Mouse (Mus musculus) macrophage (primary cell): ENCODE results near the gene Lin7a. TPM values are rescaled to one million over a fixed set of nuclear protein-coding genes. Genes with fewer than 3 reads are reported as not detected.

Experiments
- H3K27ac ChIP-seq: fragments of 350-480 bp; formaldehyde crosslinking; 2 replicates; pipeline ENCODE4 v1.9.0; 2021
- H3K36me3 ChIP-seq: fragments of 350-480 bp; formaldehyde crosslinking; 2 replicates; pipeline ENCODE4 v1.9.0; 2021; ENCODE audit errors: inconsistent target
- H3K4me3 ChIP-seq: fragments of 350-480 bp; formaldehyde crosslinking; 2 replicates; pipeline ENCODE4 v1.9.0; 2021; ENCODE audit errors: inconsistent target
- H3K79me2 ChIP-seq: fragments of 350-480 bp; formaldehyde crosslinking; 2 replicates; pipeline ENCODE4 v1.9.0; 2021; ENCODE audit errors: inconsistent target
- WGBS: methylation state at CpG from one replicate; pipeline ENCODE4 v1.1.7; 2026; ENCODE audit warnings: inconsistent platforms; ENCODE audit not compliant: missing documents; 5-methylcytosine and 5-hydroxymethylcytosine counted together
- polyA plus RNA-seq: library from polyadenylated mRNA; stranded (reverse); fragments of 250-400 nt; gene quantifications from 3 replicates; pipeline ENCODE4 v1.2.4, GENCODE M21; 2018; ENCODE audit warnings: inconsistent platforms

Lin7a gene
- polyA plus RNA-seq, 1 experiment from 2014 or later: not detected

GRCm38 (mm10) chr10:107359296-107359695, 87.8 kb downstream of the Lin7a start:
- Histone ChIP-seq H3K27ac (no peak overlapping the region), H3K4me3 (no peak overlapping the region), H3K36me3 (no peaks in the 10 kb centered on the region), H3K79me2 (no peaks in the 10 kb centered on the region)

GRCm38 (mm10) chr10:107361546-107361945, 90.1 kb downstream of the Lin7a start:
- Histone ChIP-seq H3K27ac (no peak overlapping the region), H3K36me3 (no peaks in the 10 kb centered on the region), H3K4me3 (no peak overlapping the region), H3K79me2 (no peaks in the 10 kb centered on the region)
- 67% methylated on average over 4 of the region's 4 CpGs for WGBS

- Histone ChIP-seq H3K4me3 (no peak overlapping the region), H3K36me3 (no peaks in the 10 kb centered on the region), H3K79me2 (no peaks in the 10 kb centered on the region), H3K27ac (no peak overlapping the region)
- 85% methylated on average over 2 of the region's 2 CpGs for WGBS
Measured at GRCm38 (mm10) chr10:107362026-107362425, 90.5 kb downstream of the Lin7a start.

- Histone ChIP-seq H3K27ac (no peak overlapping the region), H3K36me3 (no peaks in the 10 kb centered on the region)
- 88% methylated on average over 16 of the region's 16 CpGs for WGBS
Measured at GRCm38 (mm10) chr10:107363049-107363816, 91.7 kb downstream of the Lin7a start.

GRCm38 (mm10) chr10:107377218-107377617, 105.7 kb downstream of the Lin7a start:
- Histone ChIP-seq H3K4me3 (no peak overlapping the region), H3K36me3 (no peaks in the 10 kb centered on the region), H3K27ac (no peak overlapping the region), H3K79me2 (no peaks in the 10 kb centered on the region)
- 83% methylated on average over 2 of the region's 2 CpGs for WGBS

More at GRCm38 (mm10) chr10:107363049-107363816, 91.7 kb downstream of the Lin7a start:
- H3K4me3 ChIP-seq: no peak overlapping the region
- no peaks in the 10 kb centered on the region for H3K79me2 ChIP-seq

GRCm38 (mm10) chr10:107381143-107381746, 109.8 kb downstream of the Lin7a start:
- Histone ChIP-seq H3K27ac (no peak overlapping the region), H3K36me3 (no peaks in the 10 kb centered on the region), H3K4me3 (no peak overlapping the region), H3K79me2 (no peaks in the 10 kb centered on the region)
- WGBS: 83% methylated on average over 4 of the region's 4 CpGs

- H3K36me3 ChIP-seq: no peaks in the 10 kb centered on the region
- no peaks in the 10 kb centered on the region for H3K79me2 ChIP-seq
- H3K27ac ChIP-seq: no peak overlapping the region
- no peak overlapping the region for H3K4me3 ChIP-seq
Measured at GRCm38 (mm10) chr10:107383825-107384224, 112.3 kb downstream of the Lin7a start.

- Histone ChIP-seq H3K36me3 (no peaks in the 10 kb centered on the region), H3K4me3 (no peak overlapping the region), H3K79me2 (no peaks in the 10 kb centered on the region), H3K27ac (no peak overlapping the region)
- WGBS: 61% methylated on average over 4 of the region's 4 CpGs
Measured at GRCm38 (mm10) chr10:107389505-107389904, 118.0 kb downstream of the Lin7a start.

GRCm38 (mm10) chr10:107405347-107405746, 133.9 kb downstream of the Lin7a start:
- WGBS: 93% methylated on average over 4 of the region's 4 CpGs
- Histone ChIP-seq H3K4me3 (no peak overlapping the region), H3K36me3 (no peaks in the 10 kb centered on the region), H3K79me2 (no peaks in the 10 kb centered on the region), H3K27ac (no peak overlapping the region)

GRCm38 (mm10) chr10:107418306-107418705, 146.8 kb downstream of the Lin7a start:
- no peak overlapping the region for H3K27ac ChIP-seq
- no peak overlapping the region for H3K4me3 ChIP-seq
- H3K79me2 ChIP-seq: no peaks in the 10 kb centered on the region
- H3K36me3 ChIP-seq: no peaks in the 10 kb centered on the region
- WGBS: 86% methylated on average over 14 of the region's 14 CpGs

GRCm38 (mm10) chr10:107436967-107437366, 165.5 kb downstream of the Lin7a start:
- Histone ChIP-seq H3K4me3 (no peak overlapping the region), H3K27ac (no peak overlapping the region), H3K79me2 (no peaks in the 10 kb centered on the region), H3K36me3 (no peaks in the 10 kb centered on the region)
- 57% methylated on average over 5 of the region's 5 CpGs for WGBS

- no peaks in the 10 kb centered on the region for H3K36me3 ChIP-seq
- H3K4me3 ChIP-seq: no peak overlapping the region
- 10% methylated on average over 4 of the region's 4 CpGs for WGBS
- H3K27ac ChIP-seq: no peak overlapping the region
- no peaks in the 10 kb centered on the region for H3K79me2 ChIP-seq
Measured at GRCm38 (mm10) chr10:107442781-107443180, 171.3 kb downstream of the Lin7a start.

- H3K79me2 ChIP-seq: no peaks in the 10 kb centered on the region
- H3K36me3 ChIP-seq: no peaks in the 10 kb centered on the region
- no peak overlapping the region for H3K27ac ChIP-seq
- H3K4me3 ChIP-seq: no peak overlapping the region
- 80% methylated on average over 5 of the region's 5 CpGs for WGBS
Measured at GRCm38 (mm10) chr10:107449496-107450330, 178.2 kb downstream of the Lin7a start.

GRCm38 (mm10) chr10:107467819-107468218, 196.3 kb downstream of the Lin7a start:
- H3K4me3 ChIP-seq: no peak overlapping the region
- 90% methylated on average over 7 of the region's 7 CpGs for WGBS
- H3K79me2 ChIP-seq: no peaks in the 10 kb centered on the region
- H3K27ac ChIP-seq: no peak overlapping the region
- H3K36me3 ChIP-seq: no peaks in the 10 kb centered on the region
